ENCODE assay signal across 20 mouse cellular contexts in the genomic region with DNA sequence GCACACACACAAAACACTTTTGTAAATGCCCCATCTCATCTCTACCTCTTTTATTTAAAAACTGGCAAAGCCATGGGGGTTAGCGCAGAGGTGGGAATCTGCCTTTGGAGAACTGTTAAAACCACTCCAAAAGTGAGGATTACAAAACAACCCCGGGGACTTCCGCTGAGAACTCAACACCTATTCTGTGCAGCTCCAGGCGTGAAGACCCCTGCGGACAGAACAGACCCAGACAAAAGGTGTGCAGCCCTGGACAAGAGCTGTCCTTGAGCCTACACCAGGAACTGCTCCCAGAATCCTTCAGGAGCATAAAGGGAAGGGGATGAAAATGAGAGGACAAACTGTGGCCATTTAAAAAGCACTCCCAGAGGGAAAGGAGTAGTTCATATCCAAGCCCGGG.
DNase-seq lines count a peak whose midpoint lies in the region; ATAC-seq and TF ChIP-seq lines count a peak whose summit lies in the region.
"Had no signal": no experiment of that assay in that cellular context is flagged by ENCODE, and none has a peak within 500 bp of the region (broad histone marks: within the 10 kb centered on the region; RNA-seq: fewer than 3 reads in every experiment).

No protein-coding gene starts in this region.

- peak; percentile 85 for TF ChIP-seq EP300 in ES-Bruce4 (IDR thresholded peaks at IDR 0.05; ENCODE audit: insufficient read depth, low read depth, low read length)

- no peak for TF ChIP-seq POLR2A in ES-Bruce4 (IDR thresholded peaks at IDR 0.05; ENCODE audit: insufficient read depth, low read length)

- H3K9me3 ChIP-seq in ES-Bruce4 (replicated peaks; ENCODE audit: control insufficient read depth, insufficient read depth, low read length, poor library complexity, severe bottlenecking), result no peaks in the 10 kb centered on the region
- no peaks in the 10 kb centered on the region for H3K9me3 ChIP-seq in hindbrain, embryonic 16.5 days (ENCODE audit: control insufficient read depth, low read length)
- H3K9me3 ChIP-seq: embryonic facial prominence, embryonic 10.5 days; embryonic facial prominence, embryonic 12.5 days; forebrain, embryonic 13.5 days; forebrain, embryonic 15.5 days had no signal

- no peak for ATAC-seq in hindbrain, embryonic 16.5 days
- ATAC-seq: forebrain, embryonic 13.5 days; forebrain, embryonic 15.5 days; forebrain, postnatal 0 days had no signal

- intact Hi-C loops in heart, postnatal 14 days (cut with DNase I), result no loop called here

- peak overlapping the region; percentile 86 for H3K27ac ChIP-seq in ES-Bruce4 (ENCODE audit: insufficient read depth, low read length)
- no peak overlapping the region for H3K27ac ChIP-seq in hindbrain, embryonic 16.5 days (ENCODE audit: low read depth, low read length)
- H3K27ac ChIP-seq: embryonic facial prominence, embryonic 10.5 days; embryonic facial prominence, embryonic 12.5 days; forebrain, embryonic 13.5 days; forebrain, embryonic 15.5 days had no signal

- 71% methylated on average over 6 of the region's 6 CpGs for WGBS in hindbrain, embryonic 16.5 days

- H3K4me2 ChIP-seq in hindbrain, embryonic 16.5 days (ENCODE audit: low read length), result no peak overlapping the region
- H3K4me2 ChIP-seq: embryonic facial prominence, embryonic 12.5 days; forebrain, embryonic 13.5 days; forebrain, embryonic 15.5 days had no signal

- H3K4me3 ChIP-seq in ES-Bruce4 (ENCODE audit: low read depth, low read length), result no peak overlapping the region
- H3K4me3 ChIP-seq in hindbrain, embryonic 16.5 days (ENCODE audit: low read length), result no peak overlapping the region
- H3K4me3 ChIP-seq: embryonic facial prominence, embryonic 10.5 days; embryonic facial prominence, embryonic 12.5 days; forebrain, embryonic 13.5 days; forebrain, embryonic 15.5 days had no signal

- H3K4me1 ChIP-seq in ES-Bruce4 (ENCODE audit: control insufficient read depth, insufficient read depth, low read length), result peaks cover 6% of the 10 kb centered on the region
- H3K4me1 ChIP-seq in hindbrain, embryonic 16.5 days (ENCODE audit: control insufficient read depth, insufficient read depth, low read depth, low read length), result no peaks in the 10 kb centered on the region
- H3K4me1 ChIP-seq: embryonic facial prominence, embryonic 12.5 days; forebrain, embryonic 13.5 days; forebrain, embryonic 15.5 days had no signal

- no peaks in the 10 kb centered on the region for H3K27me3 ChIP-seq in ES-Bruce4 (ENCODE audit: control insufficient read depth, insufficient read depth, low read length, poor library complexity, severe bottlenecking)
- no peaks in the 10 kb centered on the region for H3K27me3 ChIP-seq in hindbrain, embryonic 16.5 days (replicated peaks; ENCODE audit: control insufficient read depth, insufficient read depth, low read length)
- H3K27me3 ChIP-seq: embryonic facial prominence, embryonic 12.5 days; forebrain, embryonic 13.5 days; forebrain, embryonic 15.5 days had no signal

- peak; percentile 13 for DNase-seq in heart, adult 11 months
- DNase-seq in heart, postnatal 14 days, result no peak
- peak; percentile 51 for DNase-seq in ES-CJ7 (ENCODE audit: low read depth, low spot score)
- DNase-seq in ZHBTc4 (ENCODE audit: low read depth, low spot score), result peak; percentile 30
- DNase-seq in kidney, postnatal 14 days, result no peak
- no peak for DNase-seq in right cerebral cortex, postnatal 25 days
- DNase-seq: adrenal gland, adult 2 months; adrenal gland, postnatal 10 days; adrenal gland, postnatal 25 days; cerebellum, adult 11-12 months; cerebellum, adult 2 months; cerebellum, adult 9-10 months; cerebellum, postnatal 25 days; forebrain, postnatal 0 days had no signal

- TF ChIP-seq CTCF in ES-Bruce4 (IDR thresholded peaks at IDR 0.05; ENCODE audit: low read depth, low read length), result no peak

- no peak overlapping the region for H3K9ac ChIP-seq in ES-Bruce4 (ENCODE audit: low read depth, poor library complexity, severe bottlenecking)
- no peak overlapping the region for H3K9ac ChIP-seq in hindbrain, embryonic 16.5 days (ENCODE audit: low read depth, low read length)
- H3K9ac ChIP-seq: embryonic facial prominence, embryonic 12.5 days; forebrain, embryonic 13.5 days; forebrain, embryonic 15.5 days; forebrain, postnatal 0 days had no signal

- H3K36me3 ChIP-seq in ES-Bruce4 (ENCODE audit: control insufficient read depth, insufficient read depth, low read length, poor library complexity, severe bottlenecking), result peaks cover 2% of the 10 kb centered on the region; the same call in 1 of the 2 replicates
- no peaks in the 10 kb centered on the region for H3K36me3 ChIP-seq in hindbrain, embryonic 16.5 days (ENCODE audit: control insufficient read depth, insufficient read depth, low read length)
- H3K36me3 ChIP-seq: embryonic facial prominence, embryonic 10.5 days; embryonic facial prominence, embryonic 12.5 days; forebrain, embryonic 15.5 days had no signal

Comparison
In these comparisons a context has a peak if more than half of its experiments do, and no peak if none do; other contexts are left out.
1. DNase-seq: peak in heart, adult 11 months (single experiment), ES-CJ7 (single experiment) and ZHBTc4 (single experiment); none in heart, postnatal 14 days (0 of 2), kidney, postnatal 14 days (single experiment) and right cerebral cortex, postnatal 25 days (single experiment).